In genomic region chr17:44504794-44505317, GRCm38 (mm10) we compare ENCODE assay signal across 28 mouse cellular contexts.
DNase-seq lines count a peak whose midpoint lies in the region; TF ChIP-seq lines count a peak whose summit lies in the region.
"Had no signal": no experiment of that assay in that cellular context is flagged by ENCODE, and none has a peak within 500 bp of the region (broad histone marks: within the 10 kb centered on the region; RNA-seq: fewer than 3 reads in every experiment).

No protein-coding gene starts in this region.

- TF ChIP-seq CTCF in cerebellum, adult 2 months (IDR thresholded peaks at IDR 0.05; ENCODE audit: borderline replicate concordance, insufficient read depth, low read depth, low read length) = no peak

- TF ChIP-seq POLR2A in cerebellum, adult 2 months (IDR thresholded peaks at IDR 0.05; ENCODE audit: borderline replicate concordance, insufficient read depth, low read length) = no peak

- no peaks in the 10 kb centered on the region for H3K27me3 ChIP-seq in cerebellum, adult 2 months (ENCODE audit: control insufficient read depth, insufficient read depth, low read length)
- H3K27me3 ChIP-seq: CH12.LX; forebrain, embryonic 15.5 days; heart, embryonic 15.5 days; hindbrain, embryonic 15.5 days; liver, embryonic 13.5 days; neural tube, embryonic 15.5 days; Patski had no signal

- 0 out of 2 replicates have a peak, but pooled peaks cover 2% of the 10 kb centered on the region for H3K4me1 ChIP-seq in cerebellum, adult 2 months (ENCODE audit: control insufficient read depth, insufficient read depth, low read length)
- H3K4me1 ChIP-seq: forebrain, embryonic 15.5 days; heart, embryonic 15.5 days; liver, embryonic 13.5 days; neural tube, embryonic 15.5 days had no signal

- no peak overlapping the region for H3K4me3 ChIP-seq in cerebellum, adult 2 months (replicated peaks; ENCODE audit: insufficient read depth, low read depth, low read length)
- H3K4me3 ChIP-seq: forebrain, embryonic 15.5 days; heart, adult 2 months; heart, embryonic 15.5 days; hindbrain, embryonic 15.5 days; limb, embryonic 13.5 days; liver, embryonic 13.5 days; neural tube, embryonic 15.5 days had no signal

- intact Hi-C loops in left cerebral cortex, postnatal 4 days (cut with DNase I) = no loop called here

- H3K27ac ChIP-seq in cerebellum, adult 2 months (ENCODE audit: insufficient read depth, low read length) = no peak overlapping the region
- H3K27ac ChIP-seq: forebrain, embryonic 15.5 days; heart, adult 2 months; heart, embryonic 15.5 days; hindbrain, embryonic 15.5 days; limb, embryonic 13.5 days; liver, embryonic 13.5 days; neural tube, embryonic 15.5 days had no signal

- WGBS in cerebellum, adult 2 months = 38% methylated on average over 10 of the region's 10 CpGs

- peak; percentile 15 to 22 for DNase-seq in cerebellum, adult 2 months
- DNase-seq in cerebellum, adult 18-20 months = no peak
- DNase-seq in left cerebral cortex, postnatal 4 days = peak; percentile 46
- DNase-seq in left cerebral cortex, adult 11 months (ENCODE audit: low spot score) = no peak
- peak; percentile 40 for DNase-seq in gastrocnemius, postnatal 10 days
- DNase-seq in spleen, postnatal 14 days (ENCODE audit: low spot score in 2 of 2) = no peak
- no peak for DNase-seq in frontal cortex, postnatal 14 days (ENCODE audit: low spot score in 2 of 2)
- DNase-seq in frontal cortex, postnatal 25 days (ENCODE audit: low spot score in 2 of 2) = no peak
- DNase-seq: adrenal gland, adult 8-10 months; cerebellum, adult 11 months; embryo, embryonic 11 days; heart, adult 2 months; heart, postnatal 4 days; kidney, adult 8-10 months; kidney, postnatal 10 days; liver, embryonic 13.5 days; lung, adult 2 months; lung, postnatal 14 days; right cerebral cortex, adult 18-20 months; thymus, adult 18-20 months; thymus, postnatal 36 days had no signal

Comparison
In these comparisons a context has a peak if more than half of its experiments do, and no peak if none do; other contexts are left out.
1. DNase-seq: peak in cerebellum, adult 2 months (2 of 2), left cerebral cortex, postnatal 4 days (single experiment) and gastrocnemius, postnatal 10 days (single experiment); none in cerebellum, adult 18-20 months (0 of 2), left cerebral cortex, adult 11 months (single experiment), spleen, postnatal 14 days (0 of 2), frontal cortex, postnatal 14 days (0 of 2) and frontal cortex, postnatal 25 days (0 of 2).